ENCODE assay signal across 8 mouse cellular contexts in genomic region chr10:26374436-26375311, GRCm38 (mm10). TPM values are rescaled to one million over a fixed set of nuclear protein-coding genes. Genes with fewer than 3 reads are reported as not detected.
DNase-seq lines count a peak whose midpoint lies in the region; ATAC-seq and TF ChIP-seq lines count a peak whose summit lies in the region.

No protein-coding gene starts in this region.

- H3K27ac ChIP-seq in cerebellum, adult 2 months (ENCODE audit: insufficient read depth, low read length), result no peak overlapping the region
- H3K27ac ChIP-seq in hindbrain, embryonic 13.5 days, result peak overlapping the region; percentile 94
- H3K27ac ChIP-seq in left cerebral cortex, adult 2 months, result peak overlapping the region; percentile 64

- H3K9me3 ChIP-seq in hindbrain, embryonic 13.5 days, result no peaks in the 10 kb centered on the region

- ATAC-seq in hindbrain, embryonic 13.5 days (ENCODE audit: low FRiP score), result peak; percentile 66

- H3K27me3 ChIP-seq in cerebellum, adult 2 months (ENCODE audit: control insufficient read depth, insufficient read depth, low read length), result no peaks in the 10 kb centered on the region
- H3K27me3 ChIP-seq in hindbrain, embryonic 13.5 days, result no peaks in the 10 kb centered on the region

- H3K36me3 ChIP-seq in hindbrain, embryonic 13.5 days, result no peaks in the 10 kb centered on the region

- no peak for TF ChIP-seq POLR2A in cerebellum, adult 2 months (IDR thresholded peaks at IDR 0.05; ENCODE audit: borderline replicate concordance, insufficient read depth, low read length)

- TF ChIP-seq CTCF in cerebellum, adult 2 months (IDR thresholded peaks at IDR 0.05; ENCODE audit: borderline replicate concordance, insufficient read depth, low read depth, low read length), result no peak
- no peak for TF ChIP-seq CTCF in left cerebral cortex, adult 2 months (IDR thresholded peaks at IDR 0.05)

- under 1% methylated on average over 94 of the region's 101 CpGs for WGBS in cerebellum, adult 2 months
- WGBS in hindbrain, embryonic 13.5 days, result 0% methylated on average over 58 of the region's 101 CpGs

- intact Hi-C loops in left cerebral cortex, adult 2 months (cut with DNase I), result loop anchor here (1.0 to 5.0 kb wide), 4 partner anchors 118 to 441 kb away; partner anchors contain the start of gene Arhgap18

- H3K4me3 ChIP-seq in cerebellum, adult 2 months (replicated peaks; ENCODE audit: insufficient read depth, low read depth, low read length), result peak overlapping the region; percentile 71
- peak overlapping the region; percentile 84 for H3K4me3 ChIP-seq in hindbrain, embryonic 13.5 days
- peak overlapping the region; percentile 55 for H3K4me3 ChIP-seq in left cerebral cortex, adult 2 months

- H3K4me2 ChIP-seq in hindbrain, embryonic 13.5 days, result peak overlapping the region; percentile 99

- peak; percentile 20 for DNase-seq in MN1 (ENCODE audit: low spot score)
- DNase-seq in cerebellum, adult 2 months, result peak; percentile 49 to 62
- DNase-seq in frontal cortex, postnatal 14 days (ENCODE audit: low spot score in 2 of 2), result peak; percentile 27 to 30
- peak; percentile 60 to 61 for DNase-seq in left cerebral cortex, adult 2 months (ENCODE audit: extremely low spot score in 1 of 2, low spot score in 2 of 2)
- peak; percentile 68 to 75 for DNase-seq in lung, postnatal 4 days
- DNase-seq in right cerebral cortex, adult 2 months (ENCODE audit: low spot score in 2 of 2), result peak; percentile 50 to 70
- peak; percentile 55 for DNase-seq in urinary bladder, postnatal 14 days (ENCODE audit: low spot score)

- peak overlapping the region; percentile 92 for H3K9ac ChIP-seq in hindbrain, embryonic 13.5 days

- H3K4me1 ChIP-seq in cerebellum, adult 2 months (ENCODE audit: control insufficient read depth, insufficient read depth, low read length), result no peaks in the 10 kb centered on the region
- peaks cover 29% of the 10 kb centered on the region for H3K4me1 ChIP-seq in hindbrain, embryonic 13.5 days (replicated peaks)

RNA-seq across cellular contexts. Expression of gene L3mbtl3, which starts 1.1 kb away (rescaled TPM):
- polyA plus RNA-seq in cerebellum, adult 2 months (2012; rRNA removed), result 7.3 and 8.3 TPM in 2 replicates
- 24.1 and 24.3 TPM in 2 replicates for polyA plus RNA-seq in hindbrain, embryonic 13.5 days (2015; fragmentation: Nextera tagmentation; extraction: Ambion mirVana)
- total RNA-seq in left cerebral cortex, adult 2 months (2021), result 10 to 100 TPM; 24.5 to 29.9 TPM

Comparison
In these comparisons a context has a peak if more than half of its experiments do, and no peak if none do; other contexts are left out.
1. DNase-seq: peak in every context shown above with its lines; median percentile 72 in lung, postnatal 4 days; 60 in left cerebral cortex, adult 2 months; 60 in right cerebral cortex, adult 2 months; 56 in cerebellum, adult 2 months; 55 in urinary bladder, postnatal 14 days; 28 in frontal cortex, postnatal 14 days; 20 in MN1.